Mouse (Mus musculus) intestine, embryonic 16.5 days (tissue): ENCODE measurements around the gene Klhdc9. TPM values are rescaled to one million over a fixed set of nuclear protein-coding genes. Genes with fewer than 3 reads are reported as not detected.
A peak's percentile ranks its signal among the peaks of the same experiment; 100 is the strongest.
"Not testable (repeated sequence)": the region's sequence is repeated elsewhere in the genome, so short reads cannot be mapped to it uniquely, and the experiment has no call there.

Experiments used
- ATAC-seq: fragments of 200-750 bp; cut with Nextera tagmentation; 2 replicates; pipeline ENCODE4 v1.8.0; 2017; ENCODE audit warnings: moderate TSS enrichment, moderate library complexity
- H3K27ac ChIP-seq: fragments of 300-500 bp; sonication (generic); 2 replicates; pipeline ENCODE4 v1.5.1; 2014; ENCODE audit warnings: mild to moderate bottlenecking, low read length
- H3K27me3 ChIP-seq: fragments of 300-500 bp; sonication (generic); replicated peaks from 2 replicates; pipeline ENCODE4 v1.6.1; 2014; ENCODE audit warnings: low read length, control low read depth, mixed read lengths; ENCODE audit not compliant: control insufficient read depth, insufficient read depth
- H3K36me3 ChIP-seq: fragments of 300-500 bp; sonication (generic); 2 replicates; pipeline ENCODE4 v1.6.1; 2014; ENCODE audit warnings: low read length, control low read depth; ENCODE audit not compliant: control insufficient read depth, insufficient read depth
- H3K4me1 ChIP-seq: fragments of 300-500 bp; sonication (generic); 2 replicates; pipeline ENCODE4 v1.6.1; 2014; ENCODE audit warnings: low read length, control low read depth, mixed read lengths; ENCODE audit not compliant: control insufficient read depth, insufficient read depth
- H3K4me2 ChIP-seq: fragments of 300-500 bp; sonication (generic); 2 replicates; pipeline ENCODE4 v1.6.1; 2014; ENCODE audit warnings: low read depth, low read length, control low read depth
- H3K4me3 ChIP-seq: fragments of 300-500 bp; sonication (generic); 2 replicates; pipeline ENCODE4 v1.5.1; 2014; ENCODE audit warnings: mild to moderate bottlenecking, low read length
- H3K9ac ChIP-seq: fragments of 300-500 bp; sonication (generic); 2 replicates; pipeline ENCODE4 v1.6.1; 2014; ENCODE audit warnings: low read depth, low read length
- H3K9me3 ChIP-seq: fragments of 300-500 bp; sonication (generic); 2 replicates; pipeline ENCODE4 v1.6.1; 2016; ENCODE audit warnings: low read length, control low read depth; ENCODE audit not compliant: control insufficient read depth
- WGBS: fragments of 180-500 bp; shearing (Covaris S2); extraction: QIAGEN DNeasy Blood & Tissue Kit; methylation state at CpG from one replicate; pipeline ENCODE4 v1.1.7; 2014; 5-methylcytosine and 5-hydroxymethylcytosine counted together
- polyA plus RNA-seq: library from polyadenylated mRNA; unstranded; fragments of >200 nt; fragmentation: Nextera tagmentation; extraction: Ambion mirVana; gene quantifications from 2 replicates; pipeline ENCODE4 v1.2.1, GENCODE M21; 2015

Klhdc9 gene
- polyA plus RNA-seq, 1 experiment from 2014 or later: 1.1 TPM

GRCm38 (mm10) chr1:171326588-171326987 lies 34.0 kb downstream of the Klhdc9 start:
- H3K36me3 ChIP-seq, H3K4me2 ChIP-seq, H3K9ac ChIP-seq, H3K9me3 ChIP-seq, H3K27ac ChIP-seq, ATAC-seq, H3K4me3 ChIP-seq, H3K27me3 ChIP-seq: not testable (repeated sequence)
- peaks cover 17% of the 10 kb centered on the region for H3K4me1 ChIP-seq
- WGBS: 83% methylated on average over 4 of the region's 4 CpGs

GRCm38 (mm10) chr1:171325571-171325970 lies 35.0 kb downstream of the Klhdc9 start:
- no peaks in the 10 kb centered on the region for H3K9me3 ChIP-seq
- H3K36me3 ChIP-seq: no peaks in the 10 kb centered on the region
- H3K27me3 ChIP-seq: no peaks in the 10 kb centered on the region
- peaks cover 11% of the 10 kb centered on the region for H3K4me1 ChIP-seq
- H3K9ac ChIP-seq: no peak overlapping the region
- H3K4me2 ChIP-seq: no peak overlapping the region
- H3K27ac ChIP-seq: no peak overlapping the region
- no peak for ATAC-seq
- 78% methylated on average over 2 of the region's 2 CpGs for WGBS
- H3K4me3 ChIP-seq: no peak overlapping the region

- peak; percentile 58 for ATAC-seq
- no peak overlapping the region for H3K27ac ChIP-seq
- no peaks in the 10 kb centered on the region for H3K27me3 ChIP-seq
- no peak overlapping the region for H3K9ac ChIP-seq
- H3K36me3 ChIP-seq: no peaks in the 10 kb centered on the region
- H3K4me2 ChIP-seq: no peak overlapping the region
- WGBS: 89% methylated on average over 1 of the region's 1 CpGs
- H3K4me3 ChIP-seq: no peak overlapping the region
- H3K4me1 ChIP-seq: no peaks in the 10 kb centered on the region; the same call in 1 of the 2 replicates
- no peaks in the 10 kb centered on the region for H3K9me3 ChIP-seq
These were observed 38.6 kb downstream of the Klhdc9 start for GRCm38 (mm10) chr1:171322012-171322411.

GRCm38 (mm10) chr1:171321415-171321814 lies 39.2 kb downstream of the Klhdc9 start:
- Histone ChIP-seq H3K4me2 (no peak overlapping the region), H3K9ac (no peak overlapping the region), H3K9me3 (no peaks in the 10 kb centered on the region), H3K4me3 (no peak overlapping the region), H3K27me3 (no peaks in the 10 kb centered on the region), H3K4me1 (no peaks in the 10 kb centered on the region; the same call in 1 of the 2 replicates), H3K27ac (no peak overlapping the region), H3K36me3 (no peaks in the 10 kb centered on the region)
- ATAC-seq: no peak

GRCm38 (mm10) chr1:171320151-171320550 lies 40.4 kb downstream of the Klhdc9 start:
- WGBS: 31% methylated on average over 5 of the region's 5 CpGs
- Histone ChIP-seq H3K4me3 (peak overlapping the region; percentile 4; the same call in 1 of the 2 replicates), H3K4me1 (no peaks in the 10 kb centered on the region), H3K27ac (no peak overlapping the region), H3K4me2 (0 out of 2 replicates have a peak overlapping the region, but pooled peaks have one; percentile 2), H3K27me3 (no peaks in the 10 kb centered on the region), H3K9me3 (no peaks in the 10 kb centered on the region), H3K9ac (no peak overlapping the region), H3K36me3 (no peaks in the 10 kb centered on the region)
- no peak for ATAC-seq

- Histone ChIP-seq H3K4me1 (no peaks in the 10 kb centered on the region), H3K9ac (no peak overlapping the region), H3K36me3 (no peaks in the 10 kb centered on the region), H3K27me3 (no peaks in the 10 kb centered on the region), H3K9me3 (no peaks in the 10 kb centered on the region), H3K27ac (no peak overlapping the region), H3K4me3 (peak overlapping the region; percentile 4; the same call in 1 of the 2 replicates), H3K4me2 (0 out of 2 replicates have a peak overlapping the region, but pooled peaks have one; percentile 2)
- no peak for ATAC-seq
- WGBS: 15% methylated on average over 7 of the region's 7 CpGs
These were observed 40.9 kb downstream of the Klhdc9 start for GRCm38 (mm10) chr1:171319748-171320147.

GRCm38 (mm10) chr1:171309321-171309720 lies 51.3 kb downstream of the Klhdc9 start:
- Histone ChIP-seq H3K9me3 (no peaks in the 10 kb centered on the region), H3K4me3 (no peak overlapping the region), H3K27ac (no peak overlapping the region), H3K4me1 (no peaks in the 10 kb centered on the region), H3K36me3 (no peaks in the 10 kb centered on the region), H3K9ac (no peak overlapping the region), H3K4me2 (no peak overlapping the region), H3K27me3 (no peaks in the 10 kb centered on the region)
- no peak for ATAC-seq
- 76% methylated on average over 2 of the region's 2 CpGs for WGBS

Other genes starting within 250 kb of the Klhdc9 start
- 1.6 and 2.1 TPM in 2 replicates for gene Cfap126, start 246.9 kb downstream of the Klhdc9 start, polyA plus RNA-seq
- 457 and 490 TPM in 2 replicates for gene Sdhc, start 210.2 kb downstream of the Klhdc9 start, polyA plus RNA-seq
- gene Mpz, start 210.1 kb downstream of the Klhdc9 start, polyA plus RNA-seq: 1.7 TPM in 2 replicates
- 16.4 and 19.4 TPM in 2 replicates for gene Pcp4l1, start 164.5 kb downstream of the Klhdc9 start, polyA plus RNA-seq
- gene Nr1i3, start 146.8 kb downstream of the Klhdc9 start, polyA plus RNA-seq: 18.7 and 21.7 TPM in 2 replicates
- 32.0 and 34.7 TPM in 2 replicates for gene Tomm40l, start 138.3 kb downstream of the Klhdc9 start, polyA plus RNA-seq
- gene Apoa2, start 135.7 kb downstream of the Klhdc9 start, polyA plus RNA-seq: 55.3 and 151 TPM in 2 replicates
- 50.3 and 52.1 TPM in 2 replicates for gene Fcer1g, start 126.4 kb downstream of the Klhdc9 start, polyA plus RNA-seq
- gene Adamts4, start 110.4 kb downstream of the Klhdc9 start, polyA plus RNA-seq: 6.3 and 7.0 TPM in 2 replicates
- gene Ndufs2, start 109.4 kb downstream of the Klhdc9 start, polyA plus RNA-seq: 339 and 373 TPM in 2 replicates
- 50.0 and 56.5 TPM in 2 replicates for gene B4galt3, start 90.5 kb downstream of the Klhdc9 start, polyA plus RNA-seq
- 40.2 and 40.9 TPM in 2 replicates for gene Ppox, start 79.6 kb downstream of the Klhdc9 start, polyA plus RNA-seq
- gene Usp21, start 72.8 kb downstream of the Klhdc9 start, polyA plus RNA-seq: 50.8 and 53.2 TPM in 2 replicates
- 98.8 and 103 TPM in 2 replicates for gene Ufc1, start 65.8 kb downstream of the Klhdc9 start, polyA plus RNA-seq
- gene Dedd, start 31.7 kb downstream of the Klhdc9 start, polyA plus RNA-seq: 42.6 and 46.8 TPM in 2 replicates
- gene Nit1, start 15.2 kb downstream of the Klhdc9 start, polyA plus RNA-seq: 57.6 and 60.9 TPM in 2 replicates
- 83.5 and 99.0 TPM in 2 replicates for gene Pfdn2, start 15.1 kb downstream of the Klhdc9 start, polyA plus RNA-seq
- gene Nectin4, start 9.3 kb upstream of the Klhdc9 start, polyA plus RNA-seq: 2.8 and 3.8 TPM in 2 replicates
- gene Arhgap30, start 28.2 kb upstream of the Klhdc9 start, polyA plus RNA-seq: 2.0 and 2.5 TPM in 2 replicates
- gene Usf1, start 50.5 kb upstream of the Klhdc9 start, polyA plus RNA-seq: 54.6 and 58.1 TPM in 2 replicates
- 5.3 and 5.6 TPM in 2 replicates for gene Tstd1, start 58.1 kb upstream of the Klhdc9 start, polyA plus RNA-seq
- gene F11r, start 76.7 kb upstream of the Klhdc9 start, polyA plus RNA-seq: 101 and 108 TPM in 2 replicates
- gene Alyref2, start 142.7 kb upstream of the Klhdc9 start, polyA plus RNA-seq: 11.1 and 11.2 TPM in 2 replicates
- gene Itln1, start 174.5 kb upstream of the Klhdc9 start, polyA plus RNA-seq: 0.20 and 0.23 TPM in 2 replicates
- 0.62 and 0.91 TPM in 2 replicates for gene Cd244a, start 198.4 kb upstream of the Klhdc9 start, polyA plus RNA-seq
- 0.51 and 0.60 TPM in 2 replicates for gene Ly9, start 246.6 kb upstream of the Klhdc9 start, polyA plus RNA-seq